Mouse (Mus musculus): ENCODE results near the gene Fbxl2.
A peak's percentile ranks its signal among the peaks of the same experiment; 100 is the strongest.

The Fbxl2 gene

DNA sequence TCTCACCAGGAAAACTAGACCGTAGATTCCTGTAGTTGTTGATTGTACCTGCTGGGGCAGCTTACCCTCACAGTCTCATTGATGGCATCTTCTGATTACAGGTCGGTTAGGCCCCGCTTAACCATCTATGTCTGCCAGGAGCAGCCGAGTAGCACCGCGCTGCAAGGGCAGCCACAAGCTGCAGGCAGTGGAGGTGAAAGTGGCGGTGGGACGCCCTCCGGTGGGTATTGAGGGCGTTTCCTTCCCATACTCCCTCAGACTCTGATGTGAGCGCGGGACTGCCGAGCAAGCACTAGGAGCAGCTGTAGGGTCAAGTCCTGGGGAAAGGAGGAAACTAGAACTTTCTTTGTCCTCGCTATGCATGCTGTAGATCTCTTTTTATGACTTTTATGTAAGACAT is 76.0 kb downstream of the Fbxl2 start:
- no peak for DNase-seq

DNA sequence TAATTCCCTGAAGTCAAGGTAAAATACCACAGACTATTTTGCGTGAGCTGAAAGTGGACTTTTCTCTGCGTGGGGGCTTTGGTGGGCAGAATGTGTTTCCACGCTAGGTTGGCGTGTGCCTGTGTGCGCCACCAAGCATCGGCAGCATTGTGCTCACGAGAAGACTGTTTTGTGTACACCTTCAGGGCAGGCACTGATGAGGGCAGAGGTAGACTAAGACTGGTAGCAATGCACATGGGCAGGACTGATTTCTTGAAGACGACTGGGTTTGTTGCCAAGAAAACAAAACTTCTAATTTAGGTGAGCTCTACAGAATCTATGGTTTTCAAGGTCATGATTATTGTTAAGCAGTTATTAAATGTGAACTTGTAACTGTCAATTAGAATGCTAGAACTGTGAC is 76.6 kb downstream of the Fbxl2 start:
- DNase-seq: no peak

DNA sequence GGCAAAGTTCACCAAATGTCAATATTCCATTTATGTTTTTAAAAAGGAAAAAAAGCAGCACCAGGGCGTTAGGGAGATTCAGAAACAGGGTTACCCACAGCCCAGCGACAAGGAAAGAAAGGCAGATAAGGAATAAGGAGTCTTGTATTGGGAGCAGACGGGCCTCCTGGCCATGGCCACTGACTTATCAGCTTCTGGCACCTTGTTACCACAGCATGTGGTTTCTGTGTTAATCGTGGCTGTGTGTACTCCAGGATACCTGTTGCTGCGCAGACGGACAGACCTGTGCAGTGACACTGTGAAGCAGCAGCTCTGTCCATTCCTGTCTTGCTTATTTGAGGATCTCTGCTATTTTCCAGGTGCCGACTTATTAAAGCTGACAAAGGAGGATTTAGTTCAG is 77.0 kb downstream of the Fbxl2 start:
- no peak for DNase-seq

DNA sequence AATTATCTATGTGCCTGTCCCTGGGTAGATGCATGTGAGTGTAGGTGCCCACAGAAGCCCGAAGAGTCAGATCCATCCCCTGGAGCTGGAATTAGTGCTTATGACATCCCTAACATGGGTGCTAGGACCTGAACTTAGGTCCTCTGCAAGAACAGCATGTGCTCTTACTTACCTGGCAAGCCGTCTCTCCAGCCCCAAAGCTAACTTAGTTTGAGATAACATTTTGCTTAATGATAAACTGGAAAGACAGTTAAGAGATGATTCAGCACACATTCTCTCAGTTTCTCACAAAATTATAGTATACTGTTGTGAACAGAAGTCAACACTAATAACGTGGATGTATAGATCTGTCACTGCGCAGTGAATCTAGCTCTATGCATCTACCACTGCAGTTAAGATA is 79.2 kb downstream of the Fbxl2 start:
- DNase-seq: no peak

DNA sequence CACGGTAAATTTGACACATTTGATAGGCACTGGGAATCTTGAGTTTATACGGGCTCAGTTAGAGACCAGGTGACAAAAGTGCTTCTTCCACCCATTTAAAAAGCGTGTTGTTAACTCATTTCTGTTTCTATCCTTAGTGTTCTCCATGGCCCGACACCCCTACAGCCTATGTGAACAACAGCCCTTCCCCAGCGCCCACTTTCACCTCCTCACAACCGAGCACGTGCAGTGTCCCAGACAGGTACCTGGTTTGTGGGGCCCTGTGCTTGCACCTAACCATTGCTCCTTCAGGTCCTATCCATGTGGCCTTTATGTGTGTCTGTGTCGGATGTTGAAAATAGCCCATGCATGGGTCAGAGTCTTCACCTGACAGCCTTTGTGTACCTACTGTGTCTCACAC is 81.6 kb downstream of the Fbxl2 start:
- no peak for DNase-seq

DNA sequence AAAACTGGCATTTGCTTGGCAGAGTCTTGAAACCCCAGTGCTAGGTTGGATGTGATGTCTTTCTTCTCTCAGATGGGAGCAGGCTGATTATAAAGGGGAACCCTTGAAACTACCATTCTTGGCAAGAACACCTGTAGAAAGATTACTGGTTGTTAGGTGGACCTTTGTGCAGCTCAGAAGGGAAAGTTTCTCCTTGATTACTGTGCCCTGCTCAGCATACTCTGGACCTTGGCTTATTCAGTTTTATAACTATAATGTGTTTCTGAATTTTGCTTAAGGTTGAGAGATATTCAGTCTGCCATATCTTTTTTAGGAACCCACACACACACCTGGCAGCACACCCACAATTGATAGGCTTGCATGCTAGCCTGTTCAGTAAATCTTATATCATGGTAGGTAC is 82.3 kb downstream of the Fbxl2 start:
- no peak for DNase-seq

DNA sequence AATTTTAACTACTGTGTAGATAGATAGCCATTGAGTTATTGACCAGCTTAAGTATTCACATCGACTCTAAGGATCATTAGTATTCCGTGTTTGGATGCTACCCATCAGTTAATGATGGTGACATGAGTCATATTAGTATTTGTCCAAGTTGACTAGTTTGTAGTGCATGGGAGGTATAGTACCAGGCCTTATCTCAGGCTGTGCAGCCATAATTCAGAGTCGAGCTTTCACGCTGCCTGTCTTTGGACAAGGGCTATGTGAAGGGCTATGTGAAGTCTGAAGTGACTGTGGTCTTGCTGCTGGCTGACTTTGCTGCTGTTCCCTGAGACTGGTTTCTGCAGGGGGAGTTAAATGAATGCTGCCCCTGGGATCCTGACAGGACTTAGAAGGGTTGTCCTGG is 88.2 kb downstream of the Fbxl2 start:
- DNase-seq: no peak

DNA sequence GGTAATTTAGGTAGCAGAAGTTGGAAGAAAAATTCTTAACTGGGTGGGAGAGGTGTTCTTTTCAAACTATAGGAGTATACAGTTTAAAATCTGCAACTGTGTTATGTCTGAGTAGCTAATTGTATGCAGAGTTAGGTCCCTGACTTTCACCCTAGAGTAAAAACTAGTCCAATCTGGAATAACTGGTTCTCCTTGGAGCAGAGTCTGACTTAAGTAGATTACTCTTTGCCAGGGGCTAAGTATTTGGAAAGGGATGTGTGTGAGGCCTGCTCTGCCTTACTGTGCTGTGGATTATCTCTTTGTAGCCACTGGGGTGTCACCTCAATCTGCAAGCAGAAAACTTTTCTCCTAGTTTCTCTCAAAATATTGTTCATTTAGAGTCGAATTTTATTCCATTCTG is 98.8 kb downstream of the Fbxl2 start:
- DNase-seq: no peak

DNA sequence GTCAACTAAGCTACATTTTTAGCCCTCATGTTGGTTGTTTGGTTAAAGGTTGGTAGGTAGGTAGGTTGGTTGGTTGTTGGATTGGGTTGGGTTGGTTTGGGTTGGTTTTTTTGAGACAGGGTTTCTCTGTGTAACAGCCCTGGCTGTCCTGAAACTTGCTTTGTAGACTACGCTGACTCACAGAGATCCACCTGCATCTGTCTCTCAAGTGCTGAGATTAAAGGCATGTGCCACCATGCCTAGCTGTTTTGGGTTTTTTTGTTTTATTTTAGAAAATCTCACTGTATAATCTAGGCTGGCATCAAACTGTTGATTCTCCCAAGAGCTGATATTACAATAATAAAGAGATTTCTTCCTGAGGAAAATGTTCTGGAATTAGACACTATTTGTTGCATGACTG is 102.6 kb downstream of the Fbxl2 start:
- no peak for DNase-seq

DNA sequence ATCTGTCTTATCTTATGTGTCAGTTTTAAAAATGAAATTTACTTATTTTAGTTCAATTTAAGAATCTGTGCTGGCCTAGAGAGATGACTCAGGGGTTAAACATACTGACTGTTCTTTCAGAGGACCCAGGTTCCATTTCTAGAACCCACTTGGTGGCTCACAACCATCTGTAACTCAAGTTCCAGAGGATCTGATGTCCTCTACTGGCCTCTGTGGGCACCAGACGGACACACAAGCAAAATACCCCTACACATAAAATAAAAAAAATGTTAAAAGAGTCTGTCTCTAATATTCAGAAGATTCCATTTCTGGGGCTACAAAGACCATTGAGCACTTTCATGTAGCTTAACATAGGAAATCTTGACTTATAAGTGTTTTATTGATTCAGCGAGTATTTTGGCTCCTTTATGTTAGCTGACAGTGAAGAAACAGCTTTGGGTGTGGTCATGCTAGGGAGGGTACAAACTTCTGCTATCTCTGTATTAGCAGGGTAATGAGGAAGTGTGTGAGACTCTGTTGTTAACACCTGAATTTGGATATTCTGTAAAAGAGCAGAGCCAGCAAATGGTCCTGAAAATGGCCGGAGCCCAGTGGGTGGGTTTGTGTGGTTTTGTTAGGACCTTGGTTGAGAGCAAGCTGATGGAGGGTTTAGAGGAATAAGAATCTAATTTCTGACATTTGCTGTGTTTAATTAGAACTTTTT is 104.7 kb downstream of the Fbxl2 start:
- no peak for DNase-seq

DNA sequence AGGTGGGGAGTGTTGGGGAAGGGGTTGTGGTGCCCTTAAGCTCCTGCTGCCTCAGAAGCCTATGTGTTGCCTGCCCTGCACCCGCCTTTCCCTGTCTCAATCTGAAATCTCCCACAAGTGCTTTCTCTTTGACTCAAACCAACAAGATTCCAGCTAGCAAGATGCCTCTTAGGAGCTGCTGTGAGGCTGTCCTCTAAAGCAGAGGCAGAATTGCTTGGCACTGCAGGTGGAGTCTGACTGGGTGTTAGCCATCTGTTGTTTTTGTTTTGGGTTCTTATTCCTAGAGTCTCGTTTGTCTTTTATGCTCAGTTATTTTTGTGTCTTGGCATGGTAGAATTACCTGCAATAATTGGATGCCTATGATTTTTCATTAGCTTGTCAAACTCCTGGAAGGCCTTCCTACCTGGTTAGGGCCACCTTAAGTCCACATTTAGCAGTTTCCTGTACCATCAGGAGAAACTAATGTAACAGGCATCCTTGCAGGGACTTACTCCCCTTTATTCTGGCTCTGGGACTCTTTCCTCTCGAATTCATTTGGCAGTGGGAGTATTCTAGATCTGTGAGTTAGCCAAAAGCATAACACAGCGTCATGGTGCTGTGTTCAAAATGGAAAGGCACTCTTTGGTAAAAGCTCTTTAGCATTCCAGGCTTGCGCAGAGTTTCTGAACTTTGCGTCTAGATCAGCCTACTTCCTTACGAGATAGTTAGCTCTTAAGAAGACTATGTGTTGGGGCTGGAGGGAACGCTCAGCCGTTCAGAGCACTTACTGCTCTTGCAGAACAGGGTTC is 106.7 kb downstream of the Fbxl2 start:
- DNase-seq: no peak

DNA sequence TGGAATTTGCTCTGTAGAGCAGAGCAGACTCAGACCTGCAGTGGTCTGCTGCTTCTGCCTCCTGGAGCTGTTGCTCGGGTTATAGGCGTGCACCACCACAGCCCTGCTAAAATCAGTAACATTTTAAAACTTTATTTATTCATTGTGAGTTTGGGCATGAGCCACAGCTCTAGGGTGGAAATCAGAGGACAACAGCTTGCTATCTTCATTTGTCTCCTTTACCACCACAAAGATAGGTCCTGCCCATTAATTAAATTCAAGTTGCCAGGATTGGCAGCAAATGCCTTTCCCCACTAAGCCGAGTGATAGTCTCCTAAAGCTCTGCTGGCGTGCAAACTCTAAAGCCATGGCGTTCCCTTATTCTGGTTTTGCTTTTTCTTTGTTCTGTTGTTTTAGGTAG is 110.4 kb downstream of the Fbxl2 start:
- no peak for DNase-seq

DNA sequence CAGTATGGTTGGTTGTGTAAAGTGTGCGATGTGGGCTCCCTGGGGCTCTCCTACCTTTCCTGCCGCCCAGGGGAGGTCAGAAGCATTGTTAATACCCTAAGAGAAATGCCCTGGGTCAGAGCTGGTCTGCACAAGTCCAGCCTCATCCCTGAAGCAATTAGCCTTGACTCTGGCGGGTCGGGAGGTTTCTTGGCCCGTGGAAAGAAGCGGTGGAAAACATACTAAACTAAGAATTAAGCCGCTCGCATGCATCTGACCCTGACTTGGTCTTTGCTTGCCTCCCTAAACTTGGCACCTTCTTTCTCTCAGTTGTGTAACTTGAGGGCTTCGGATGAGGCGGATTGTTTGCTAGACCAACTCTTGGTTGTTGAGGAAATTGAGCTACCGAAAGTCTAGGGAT is 113.5 kb downstream of the Fbxl2 start:
- DNase-seq: peak; percentile 22

DNA sequence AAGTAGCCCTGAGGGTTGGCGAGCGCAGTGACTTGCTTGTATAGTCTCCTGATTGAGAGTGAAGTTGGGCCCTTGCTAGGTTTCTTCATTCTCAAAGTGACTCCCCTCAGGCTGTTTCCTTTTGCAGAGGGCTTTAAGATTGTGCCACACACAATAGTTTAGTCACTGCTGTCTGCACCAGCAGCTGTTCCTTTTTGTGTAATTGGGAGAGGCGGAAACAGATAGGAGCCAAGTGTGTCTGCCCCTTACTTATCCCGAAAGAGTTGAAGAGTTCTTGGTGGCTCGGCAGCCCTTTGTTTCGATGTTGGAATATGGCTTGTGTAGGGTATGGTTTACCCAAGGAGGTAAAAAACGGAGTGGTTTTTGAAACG is 113.9 kb downstream of the Fbxl2 start:
- DNase-seq: no peak

DNA sequence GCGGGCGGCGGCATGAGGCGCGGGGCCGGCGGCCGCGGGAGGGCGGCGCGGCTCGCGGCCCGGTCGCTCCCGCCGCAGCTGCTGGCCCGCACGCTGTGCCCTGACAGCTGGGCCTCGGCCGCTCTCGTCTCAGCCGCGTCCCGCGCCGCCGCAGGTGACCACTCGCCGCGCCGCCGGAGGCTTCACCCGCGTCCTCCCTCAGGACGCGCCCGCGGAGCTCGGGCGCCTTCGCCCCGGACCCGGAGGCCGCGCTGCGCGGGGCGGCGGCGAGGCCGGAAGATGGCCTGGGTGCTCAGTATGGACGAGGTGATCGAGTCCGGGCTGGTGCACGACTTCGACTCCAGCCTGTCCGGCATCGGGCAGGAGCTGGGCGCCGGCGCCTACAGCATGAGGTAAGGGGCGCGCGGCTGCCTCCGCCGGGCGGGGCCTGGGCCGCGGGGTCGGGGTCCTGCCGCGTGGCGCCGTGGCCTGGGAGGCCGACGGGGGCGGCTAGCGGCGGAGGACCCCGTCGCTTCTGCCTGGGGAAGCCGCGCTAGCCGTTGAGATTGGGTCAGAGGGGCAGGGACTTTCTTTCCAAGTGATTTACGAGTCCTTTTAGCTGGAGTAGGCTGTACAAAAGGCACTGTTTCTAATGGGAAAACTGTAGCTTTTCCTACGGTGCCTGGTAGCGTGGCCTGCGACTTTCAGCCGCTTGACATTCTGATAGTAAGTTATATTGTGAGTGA is 114.5 kb downstream of the Fbxl2 start:
- peak; percentile 62 for DNase-seq

DNA sequence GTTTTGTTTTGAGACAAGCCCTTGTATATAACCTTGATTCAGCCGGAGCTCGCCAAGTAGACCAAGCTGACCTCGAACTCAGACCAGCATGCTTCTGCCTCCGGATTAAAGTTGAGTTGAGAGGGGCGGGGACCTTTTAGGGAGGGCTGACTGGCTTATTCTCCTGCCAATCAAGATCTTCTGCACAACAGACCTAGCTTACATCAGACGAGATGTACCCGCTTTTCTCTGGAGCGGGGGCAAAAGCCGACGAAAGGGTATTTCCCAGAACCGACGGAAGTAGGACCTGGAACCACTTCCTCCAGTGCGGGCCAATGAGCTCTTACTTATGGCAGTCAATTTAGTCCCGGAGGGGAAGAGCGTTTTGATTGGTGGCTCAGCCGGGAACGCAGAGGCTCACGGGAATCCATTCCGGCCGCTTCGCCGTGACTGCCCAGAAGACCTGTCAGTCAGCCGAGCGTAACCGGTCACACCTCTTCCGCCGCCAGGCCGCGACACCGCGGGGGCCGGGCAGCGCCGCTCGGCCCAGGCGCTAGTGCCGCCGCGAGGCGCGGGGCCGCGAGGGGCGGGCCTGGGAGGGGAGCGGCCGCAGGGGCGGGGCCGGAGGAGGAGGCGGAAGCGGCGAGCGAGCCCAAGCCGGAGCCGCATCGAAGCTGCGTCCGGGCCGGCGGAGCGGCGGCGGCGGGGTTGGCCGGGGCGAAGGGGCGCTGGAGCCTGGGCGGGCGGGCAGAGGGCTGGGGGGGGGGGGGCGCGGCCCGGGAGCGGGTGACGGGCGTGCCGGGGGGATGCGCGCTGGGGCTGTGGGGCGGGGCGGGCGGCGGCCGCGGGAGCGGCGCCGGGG is 115.2 kb downstream of the Fbxl2 start, which contains the start of gene Ubp1:
Gene Ubp1, plus strand, starts transcription at position 401 of the 841 bp plus-strand sequence.
- DNase-seq: peak; percentile 97

DNA sequence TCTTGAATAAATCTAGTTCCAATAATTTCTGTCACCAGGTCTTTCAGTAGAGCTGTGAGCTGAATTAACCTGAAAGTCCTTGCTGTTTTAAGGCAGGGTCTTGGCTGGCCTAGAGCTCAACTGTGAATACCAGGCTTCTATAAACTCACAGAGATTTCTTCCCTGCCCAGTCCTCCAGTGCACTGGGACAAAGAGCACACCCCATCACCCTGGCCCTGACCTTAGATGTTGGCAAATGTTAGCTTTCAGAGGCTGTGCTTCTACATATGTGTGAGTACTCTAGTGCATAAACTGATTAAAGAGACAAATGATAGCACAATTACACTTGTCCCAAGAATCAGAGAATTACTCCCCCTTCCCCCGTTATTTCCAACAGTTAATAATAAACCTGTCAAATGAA is 116.3 kb downstream of the Fbxl2 start:
- DNase-seq: no peak

DNA sequence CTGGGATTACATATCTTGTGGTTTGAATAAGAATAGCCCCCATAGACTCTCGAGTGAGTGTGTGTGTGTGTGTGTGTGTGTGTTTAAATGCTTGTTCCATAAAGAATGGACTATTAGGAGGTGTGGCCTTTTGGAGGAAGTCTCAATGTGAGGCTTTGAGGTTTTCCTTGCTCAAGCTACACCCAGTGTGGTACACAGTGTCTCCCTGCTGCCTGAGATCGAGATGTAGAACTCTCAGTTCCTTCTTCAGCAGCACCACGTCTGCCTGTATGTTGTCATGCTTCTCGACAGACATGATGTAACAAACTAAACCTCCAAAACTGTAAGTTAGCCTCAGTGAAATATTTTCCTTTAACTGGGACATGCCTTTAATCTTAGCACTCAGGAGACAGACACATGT is 117.4 kb downstream of the Fbxl2 start:
- DNase-seq: no peak

DNA sequence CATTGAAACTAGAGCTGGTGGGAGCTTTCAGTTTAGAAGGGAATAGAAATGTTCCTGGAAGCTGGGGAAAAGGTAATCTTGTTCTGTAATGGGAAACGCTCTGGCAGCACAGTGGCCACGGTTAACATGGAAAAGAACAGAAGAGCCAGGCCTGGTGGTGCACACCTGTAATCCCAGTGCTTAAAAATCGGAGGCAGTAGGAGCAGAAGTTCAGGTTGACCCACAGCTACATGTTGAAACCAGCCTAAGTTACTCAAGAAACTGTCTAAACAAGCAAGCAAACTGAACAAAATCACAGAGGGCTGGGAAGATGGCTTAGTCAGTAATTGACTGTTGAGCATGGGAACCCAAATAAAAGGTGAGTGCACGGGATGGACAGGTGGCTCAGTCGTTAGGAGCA is 121.1 kb downstream of the Fbxl2 start:
- DNase-seq: no peak

DNA sequence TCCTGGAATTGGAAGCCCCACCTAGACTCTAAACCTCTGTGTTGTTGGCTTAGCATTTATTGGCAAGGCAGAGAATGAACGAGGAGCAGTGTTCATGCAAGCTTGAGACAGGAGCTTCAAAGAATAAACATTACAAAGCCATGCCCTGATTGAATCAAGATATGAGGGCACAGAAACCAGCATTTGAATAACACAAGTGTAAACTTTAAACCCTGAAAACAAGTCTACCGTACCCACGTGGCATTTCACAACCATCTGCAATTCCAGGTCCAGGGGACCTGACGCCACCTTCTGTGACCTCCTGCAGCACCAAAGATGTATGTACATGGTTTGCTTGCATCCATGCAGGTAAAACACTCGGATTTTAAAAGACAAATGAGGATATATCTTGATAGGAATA is 123.3 kb downstream of the Fbxl2 start:
- DNase-seq: no peak

DNA sequence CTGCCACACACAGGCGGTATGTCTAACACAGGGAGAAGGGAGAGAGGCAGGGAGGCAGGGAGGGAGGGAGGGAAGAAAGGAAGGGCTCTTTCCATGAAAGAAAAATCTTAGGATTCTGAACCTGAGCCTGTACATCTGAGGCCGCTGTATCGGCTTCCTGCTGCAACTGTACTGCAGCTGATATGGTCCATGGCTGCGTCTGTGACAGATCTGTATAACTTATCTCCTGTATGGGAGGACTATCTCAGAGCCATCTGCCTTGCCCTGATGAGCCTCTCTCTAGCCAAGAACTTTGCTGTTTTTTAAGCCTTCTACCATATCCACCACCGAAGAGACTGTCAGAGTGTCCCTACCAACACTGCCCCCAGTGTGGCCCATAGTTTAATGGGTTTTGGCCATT is 130.2 kb downstream of the Fbxl2 start:
- no peak for DNase-seq

Measured in kidney, postnatal 10 days (tissue).